Mouse (Mus musculus): Measurements from ENCODE around the gene Gm21994.
"Not testable (repeated sequence)": the region's sequence is repeated elsewhere in the genome, so short reads cannot be mapped to it uniquely, and the experiment has no call there.

- TF ChIP-seq TAL1, GATA1 (IDR thresholded peaks at IDR 0.05; ENCODE audit: low read length): not testable (repeated sequence)
Observed at GRCm38 (mm10) chr2:150257291-150257690, 1.9 kb upstream of the Gm21994 start, which contains the start of gene Gm14124.
